Mouse (Mus musculus): ENCODE results near the gene Kctd18. TPM values are rescaled to one million over a fixed set of nuclear protein-coding genes. Genes with fewer than 3 reads are reported as not detected.
"Not testable (repeated sequence)": the region's sequence is repeated elsewhere in the genome, so short reads cannot be mapped to it uniquely, and the experiment has no call there.

The Kctd18 gene
- 1 to 10 TPM; 4.0 to 4.4 TPM for total RNA-seq (2021)
- long read RNA-seq, experiment 1, full-length matches to known transcripts = 3 of 7 reads
- long read RNA-seq, experiment 1, partial matches to known transcripts = 0 of 7 reads
- long read RNA-seq, experiment 1, other reads (novel, unspliced or antisense) = 4 of 7 reads
- long read RNA-seq, experiment 2, partial matches to known transcripts = 0 of 6 reads
- long read RNA-seq, experiment 2, other reads (novel, unspliced or antisense) = 3 of 6 reads

DNA sequence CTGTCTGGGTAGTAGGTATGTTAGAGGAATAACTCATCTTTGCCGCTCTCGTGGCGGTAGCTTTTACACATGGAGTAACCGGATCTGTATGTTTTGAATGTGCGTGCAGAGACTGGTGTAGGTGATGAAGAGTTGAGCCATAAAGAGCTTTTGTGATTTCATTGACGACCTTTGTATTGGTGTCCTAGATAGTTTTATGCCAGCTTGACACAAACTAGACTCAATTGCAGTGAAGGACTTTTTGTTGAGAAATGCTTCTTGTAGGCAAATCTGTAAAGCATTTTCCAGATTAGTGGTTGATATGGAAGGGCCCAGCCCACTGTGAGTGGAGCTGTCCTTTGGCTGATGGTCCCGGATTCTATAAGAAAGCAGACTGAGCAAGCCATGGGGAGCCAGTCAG lies at the start of gene Kctd18:
Kctd18 (minus strand) TSS at position 101 of the 400 bp plus-strand sequence.
- DNase-seq = no peak

DNA sequence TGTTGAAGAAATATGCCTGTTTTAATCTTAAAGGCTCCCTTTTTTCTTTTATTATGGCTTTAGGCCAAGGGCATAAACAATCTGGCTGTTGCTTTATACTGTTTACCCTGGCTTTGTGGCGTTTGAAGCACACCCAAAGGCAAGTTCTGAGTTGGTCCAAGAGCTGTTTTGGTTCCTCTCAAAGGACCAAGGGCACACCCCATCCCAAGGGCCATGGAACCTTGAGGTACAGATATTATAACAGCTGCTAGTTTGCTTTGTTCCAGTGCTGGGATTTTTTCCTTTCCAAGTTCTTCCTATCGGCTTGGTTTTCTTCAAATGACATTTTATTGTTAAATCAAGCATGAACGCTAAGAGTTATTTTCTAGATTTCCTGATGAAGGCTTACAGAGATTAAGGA lies 46.9 kb upstream of the Kctd18 start:
- DNase-seq = no peak

DNA sequence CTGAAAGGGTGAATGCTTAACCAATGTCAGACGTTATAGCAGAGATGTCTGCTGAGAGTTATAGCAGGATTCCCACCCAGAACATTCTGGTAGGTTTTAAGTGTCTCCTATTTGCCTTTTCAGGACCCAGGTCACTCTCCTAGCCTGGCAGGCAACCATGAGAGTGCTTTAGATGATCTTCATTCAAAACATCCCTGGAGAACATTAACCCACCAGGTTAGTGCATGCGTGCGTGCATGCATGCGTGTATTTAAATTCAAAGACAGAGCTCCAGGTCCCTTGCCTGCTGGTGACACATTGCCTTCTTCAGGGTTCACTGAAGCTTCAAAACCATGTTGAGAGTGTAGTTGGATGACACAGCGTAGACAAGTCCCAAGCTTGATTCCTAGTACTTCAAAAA lies 46.4 kb upstream of the Kctd18 start:
- DNase-seq = no peak

DNA sequence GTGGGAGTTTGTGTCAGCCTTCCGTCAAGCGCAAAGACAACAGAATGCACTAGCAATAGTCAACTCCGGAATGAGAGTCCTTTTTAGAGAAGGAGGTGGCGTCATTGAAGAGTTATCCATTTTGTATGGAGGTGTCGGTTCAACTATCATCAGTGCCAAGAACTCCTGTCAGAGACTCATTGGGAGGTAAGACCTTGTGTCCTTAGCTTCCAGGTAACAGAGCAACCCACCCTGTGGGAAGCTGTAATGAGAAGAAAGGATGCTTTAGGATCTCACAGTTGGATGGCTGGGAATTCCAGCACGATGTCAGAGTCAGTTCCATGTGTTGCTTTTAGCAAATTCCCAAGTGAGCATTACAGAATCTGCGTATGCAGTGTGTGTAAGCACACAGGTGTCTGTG lies 43.4 kb upstream of the Kctd18 start:
- no peak for DNase-seq

DNA sequence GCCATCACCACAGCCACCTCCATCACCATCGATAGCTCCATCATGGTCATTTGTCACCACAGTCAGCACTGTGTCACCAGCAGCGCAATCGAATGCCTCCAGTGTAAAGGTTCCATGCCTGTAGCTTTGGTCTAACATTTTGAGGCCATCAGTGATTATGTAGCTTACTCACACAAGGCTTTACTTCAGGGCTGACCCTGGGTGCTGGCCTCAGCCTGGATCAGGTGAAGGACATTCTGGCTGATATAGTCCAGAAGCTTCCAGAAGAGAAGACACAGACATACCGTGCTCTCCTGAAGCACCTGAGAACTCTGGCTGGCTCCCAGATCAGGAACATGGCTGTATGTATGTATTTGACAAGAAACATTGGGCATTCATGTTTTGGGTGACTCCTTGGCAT lies 40.1 kb upstream of the Kctd18 start:
- DNase-seq = no peak

DNA sequence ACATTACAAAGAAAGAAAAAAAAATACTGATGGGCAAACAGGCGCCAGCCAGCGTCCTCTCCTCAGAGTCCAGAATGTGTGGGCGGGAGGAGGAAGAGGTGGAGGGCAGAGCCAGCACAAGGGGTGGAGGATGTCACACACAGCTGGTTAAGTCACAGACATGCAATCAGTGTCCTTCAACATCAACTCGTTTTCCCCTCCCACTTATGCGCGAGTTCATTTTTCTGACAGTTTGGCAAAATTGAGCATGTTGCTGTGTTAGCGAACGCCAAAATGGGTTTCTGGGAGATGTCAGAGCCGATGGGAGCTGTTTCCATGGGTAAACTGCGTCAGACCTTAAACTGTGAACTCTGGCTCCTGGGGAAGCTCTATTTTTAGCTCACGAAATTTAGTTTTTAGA lies 38.2 kb upstream of the Kctd18 start:
- DNase-seq = no peak

DNA sequence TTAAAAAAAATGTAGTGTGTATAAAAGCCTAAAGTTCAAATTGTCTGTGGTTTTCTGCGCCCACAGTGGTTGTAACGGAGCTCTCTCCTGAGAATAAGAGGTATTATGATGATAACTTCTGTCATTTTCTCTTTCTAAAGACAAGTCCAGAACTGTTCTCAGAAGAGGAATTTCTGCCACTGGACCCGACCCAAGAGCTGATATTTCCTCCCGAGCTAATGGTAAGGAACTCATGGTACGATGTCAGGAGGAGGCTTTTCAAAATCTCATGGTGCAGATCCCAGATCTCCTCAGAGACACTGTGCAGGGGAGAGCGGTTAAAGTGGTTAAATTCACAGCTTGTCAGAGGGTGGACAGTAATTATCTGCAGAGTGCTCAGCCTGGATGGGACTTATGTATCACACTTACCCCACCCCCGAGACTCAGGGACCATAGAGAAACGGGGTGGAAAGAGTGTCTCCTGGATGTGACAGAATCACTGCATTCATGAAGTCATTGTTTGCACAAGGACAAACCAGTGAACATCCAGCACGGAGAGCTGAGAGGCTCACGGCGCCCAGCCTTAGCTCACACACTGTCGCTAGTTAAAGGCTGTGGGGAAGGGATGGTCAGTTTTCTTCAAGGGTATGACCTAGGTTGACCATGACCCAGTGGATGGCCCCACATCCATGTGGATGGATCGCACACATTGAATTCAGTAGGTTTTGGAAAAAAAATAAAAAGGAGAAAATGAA lies 37.5 kb upstream of the Kctd18 start:
- DNase-seq = no peak

DNA sequence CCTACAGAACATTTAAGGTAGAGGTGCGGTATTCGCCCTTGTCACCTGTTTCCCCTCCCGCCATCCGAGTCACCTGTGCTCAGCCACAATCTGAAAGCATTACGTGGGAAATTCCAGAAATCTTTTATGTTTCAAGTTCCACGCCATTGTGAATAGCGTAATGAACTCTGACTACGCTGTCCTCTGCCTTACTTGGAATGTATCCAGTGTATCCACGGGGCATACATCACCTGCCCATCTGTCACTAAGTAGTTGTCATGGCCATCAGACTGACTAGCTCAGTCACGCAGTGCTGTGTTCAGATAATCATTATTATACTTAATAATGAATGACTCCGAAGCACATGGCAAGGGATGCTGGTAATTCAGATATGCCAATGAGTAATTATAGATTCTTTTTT lies 36.8 kb upstream of the Kctd18 start:
- DNase-seq = no peak

DNA sequence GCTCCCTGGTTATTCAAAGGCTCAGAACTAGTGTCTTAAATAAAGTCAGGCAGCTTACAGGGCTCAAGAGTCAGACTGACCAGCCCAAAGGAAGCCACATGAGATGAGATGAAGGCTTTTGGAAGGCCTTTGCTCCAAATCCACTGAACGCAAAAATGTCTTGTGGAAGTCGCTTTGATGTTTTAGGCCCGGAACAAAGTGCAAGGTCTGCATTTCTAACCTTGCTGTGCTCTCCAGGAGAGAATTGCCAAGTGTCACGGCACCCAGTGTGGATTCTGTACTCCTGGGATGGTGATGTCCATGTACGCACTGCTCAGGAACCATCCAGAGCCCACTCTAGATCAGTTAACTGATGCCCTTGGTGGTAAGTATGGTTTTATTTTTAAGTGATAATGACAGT lies 30.4 kb upstream of the Kctd18 start:
- no peak for DNase-seq

DNA sequence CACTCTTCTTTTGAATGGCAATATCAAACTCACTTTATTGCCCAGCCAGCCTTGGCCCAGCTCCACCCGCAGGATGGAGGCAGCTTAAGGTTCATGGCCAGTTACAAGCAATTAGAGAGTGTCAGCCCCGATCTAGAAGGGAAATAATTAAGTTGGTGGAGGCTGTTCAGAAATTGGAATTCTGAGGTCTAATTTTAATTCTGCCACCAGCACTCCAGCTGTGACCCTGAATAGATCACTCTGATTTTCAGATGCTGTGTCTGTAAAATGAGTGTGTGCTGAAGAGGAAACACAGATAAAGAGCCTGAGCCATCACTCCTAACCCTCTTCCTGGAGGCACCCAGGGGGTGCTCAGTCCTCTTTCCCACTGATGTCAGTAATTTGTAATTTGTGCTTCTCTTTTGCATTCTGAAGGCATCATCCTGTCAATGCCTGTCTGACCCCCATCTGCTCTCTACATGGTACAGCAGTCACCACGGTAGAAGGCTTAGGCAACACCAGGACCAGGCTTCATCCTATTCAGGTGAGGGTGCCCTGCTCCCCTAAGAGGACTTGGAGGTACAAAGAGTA lies 28.1 kb upstream of the Kctd18 start:
- DNase-seq = no peak

DNA sequence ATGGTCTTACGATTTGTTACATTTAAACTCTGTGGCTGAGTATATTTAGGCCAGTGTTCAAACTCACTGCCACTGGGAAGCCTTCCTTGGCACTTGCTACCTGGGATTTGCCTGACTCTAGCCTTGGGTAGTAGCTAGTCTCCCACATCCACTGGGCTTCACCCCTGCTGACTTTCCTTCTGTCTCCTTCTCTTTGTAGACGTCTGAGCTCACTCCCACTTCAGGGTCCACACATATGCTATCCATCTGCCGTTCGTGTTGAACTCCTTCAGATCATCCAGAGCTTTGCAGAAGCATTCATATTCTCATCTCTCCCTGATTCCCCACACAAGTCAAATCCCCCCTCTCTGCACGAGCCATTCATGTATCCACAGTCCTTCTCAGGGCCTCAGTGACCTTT lies 26.8 kb upstream of the Kctd18 start:
- DNase-seq = no peak

DNA sequence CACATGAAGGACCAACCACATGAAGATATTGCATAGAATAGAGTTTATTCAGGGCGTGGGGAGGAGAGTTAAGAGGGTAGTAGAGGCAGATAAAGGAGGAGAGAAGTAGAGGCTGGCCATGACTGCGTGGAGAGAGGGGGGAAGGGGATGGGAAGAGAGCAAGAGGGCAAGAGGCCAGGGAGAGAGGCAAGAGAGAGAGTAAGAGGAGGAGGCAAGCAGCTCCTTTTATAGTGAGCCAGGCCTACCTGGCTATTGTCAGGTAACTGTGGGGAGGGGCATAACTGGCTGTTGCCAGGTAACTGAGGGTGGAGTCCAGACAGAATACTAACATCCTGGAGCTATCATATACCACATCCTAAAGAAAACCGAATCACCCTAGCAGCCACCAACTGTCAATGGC lies 26.3 kb upstream of the Kctd18 start:
- DNase-seq = no peak

DNA sequence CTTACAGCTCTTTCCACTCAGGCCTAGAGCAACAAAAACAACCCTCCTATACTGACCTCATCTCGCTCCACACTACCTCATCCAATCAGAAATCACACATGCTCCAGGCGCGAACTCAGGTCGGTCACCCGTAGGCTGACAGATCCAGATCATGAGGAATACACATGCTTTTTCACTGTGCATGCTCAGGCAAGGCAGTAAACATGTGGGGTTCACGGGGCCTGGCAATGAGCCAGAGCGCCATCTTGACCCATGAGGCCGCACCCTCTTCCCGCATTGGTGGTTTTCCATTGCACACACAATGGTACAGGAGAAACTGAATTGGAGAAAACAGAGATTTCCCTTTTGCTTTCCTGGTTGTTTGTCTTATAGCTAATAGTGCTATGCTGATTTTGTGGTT lies 18.6 kb upstream of the Kctd18 start:
- not testable (repeated sequence) for DNase-seq

DNA sequence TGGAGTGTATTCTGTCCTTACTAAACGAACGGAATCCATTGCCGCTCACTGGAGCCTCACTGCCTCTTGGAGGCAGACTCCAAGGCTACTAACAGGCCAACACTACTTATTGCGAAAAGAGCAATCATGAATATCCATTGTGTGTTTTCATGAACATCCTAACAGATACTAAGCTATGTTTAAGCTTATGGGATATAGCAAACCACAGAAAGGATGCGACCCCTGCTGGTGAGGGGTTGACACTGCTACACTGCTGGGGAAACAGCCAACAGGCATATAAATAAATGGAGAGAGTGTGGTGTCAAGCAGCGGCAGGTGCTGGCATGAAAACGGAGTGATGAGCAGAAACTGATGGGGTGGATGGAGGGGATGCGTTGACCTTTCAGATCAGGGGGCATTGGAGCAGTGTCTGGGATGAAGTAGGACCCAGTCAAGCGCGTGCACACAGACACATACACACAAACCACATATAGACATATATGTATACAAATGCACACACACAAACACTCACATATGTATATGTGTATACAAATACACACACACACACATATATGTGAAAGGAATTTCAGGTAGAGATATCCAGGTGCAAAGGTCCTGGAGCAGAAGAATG lies 12.5 kb upstream of the Kctd18 start:
- peak; percentile 35 for DNase-seq

DNA sequence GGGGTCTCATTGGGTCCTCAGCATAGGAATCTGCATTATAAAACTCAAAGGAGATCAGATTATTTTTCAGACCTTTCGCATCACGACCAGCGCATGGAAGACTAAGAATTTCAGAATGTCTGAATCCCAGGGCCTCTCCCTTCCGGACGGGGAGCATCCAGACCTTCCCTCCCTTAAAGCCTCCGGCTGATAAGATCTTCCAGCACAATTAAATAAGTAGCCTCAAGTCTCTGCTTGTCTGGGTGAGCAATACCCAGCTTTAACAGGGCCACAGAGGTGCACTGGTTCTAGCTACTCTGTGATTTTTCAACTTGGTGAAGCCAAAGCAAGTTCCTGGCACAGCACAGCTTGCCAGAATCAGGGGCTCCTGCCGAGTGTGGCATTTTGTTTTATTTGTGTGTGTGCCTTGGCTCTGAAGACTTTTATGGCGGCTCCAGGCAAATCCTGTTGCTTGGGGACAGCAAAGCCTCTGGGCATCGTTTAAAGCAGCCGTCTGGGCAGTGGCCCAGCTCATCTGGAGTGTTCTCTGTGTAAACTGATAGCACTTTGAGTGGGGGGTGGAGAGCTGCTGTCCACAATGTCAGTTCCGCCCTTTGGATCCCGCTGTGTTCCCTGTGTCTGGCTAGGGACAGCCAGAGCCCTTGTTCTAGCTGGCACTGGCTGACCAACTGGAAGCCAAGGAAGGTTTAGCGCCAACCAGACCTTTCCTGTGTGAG lies 11.6 kb upstream of the Kctd18 start:
- peak; percentile 89 for DNase-seq

DNA sequence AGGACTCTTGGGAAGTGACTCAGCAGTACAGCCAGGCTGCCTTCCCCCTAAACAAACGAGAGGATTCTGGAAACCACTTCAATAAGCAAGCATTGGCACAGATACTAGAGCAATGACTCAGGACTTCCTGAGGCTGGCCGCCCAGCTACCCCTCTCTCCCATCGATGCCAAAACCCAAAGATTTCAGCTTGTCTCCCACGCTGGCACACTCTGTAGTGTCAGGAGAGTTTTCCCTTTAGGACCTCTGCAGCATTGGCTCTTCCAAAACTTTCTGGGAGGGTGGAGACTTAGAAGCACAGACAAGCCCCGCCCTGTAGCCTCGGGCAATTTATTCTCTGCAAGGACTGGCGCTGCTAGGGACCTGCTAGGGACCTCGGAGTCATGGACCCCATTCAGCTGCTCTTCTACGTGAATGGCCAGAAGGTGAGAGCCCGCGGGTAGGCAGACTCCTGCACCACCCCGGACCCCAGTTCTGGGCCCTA lies 10.9 kb upstream of the Kctd18 start, which contains the start of gene Aox1:
Aox1 (plus strand) TSS at position 296 of the 482 bp plus-strand sequence.
- DNase-seq = peak; percentile 78

DNA sequence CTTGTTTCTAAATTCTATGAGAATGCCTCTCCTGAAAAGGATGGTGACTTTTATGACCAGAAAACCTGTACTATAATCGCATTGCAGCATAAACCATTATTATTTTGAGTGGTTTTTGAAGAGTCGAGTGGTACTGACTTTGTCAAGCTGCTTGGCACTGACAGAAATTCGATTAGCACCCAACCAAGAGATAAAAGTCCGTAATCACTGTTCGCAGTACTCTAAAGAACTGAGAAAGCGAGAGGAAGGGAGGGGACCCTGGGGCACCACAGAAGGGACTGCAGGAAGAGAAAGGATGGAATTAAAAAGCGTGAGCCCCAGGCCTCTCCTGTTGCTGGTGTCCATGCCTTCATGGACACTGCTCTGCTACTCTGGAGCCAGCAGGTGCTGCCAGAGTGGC lies 9.0 kb upstream of the Kctd18 start:
- no peak for DNase-seq

DNA sequence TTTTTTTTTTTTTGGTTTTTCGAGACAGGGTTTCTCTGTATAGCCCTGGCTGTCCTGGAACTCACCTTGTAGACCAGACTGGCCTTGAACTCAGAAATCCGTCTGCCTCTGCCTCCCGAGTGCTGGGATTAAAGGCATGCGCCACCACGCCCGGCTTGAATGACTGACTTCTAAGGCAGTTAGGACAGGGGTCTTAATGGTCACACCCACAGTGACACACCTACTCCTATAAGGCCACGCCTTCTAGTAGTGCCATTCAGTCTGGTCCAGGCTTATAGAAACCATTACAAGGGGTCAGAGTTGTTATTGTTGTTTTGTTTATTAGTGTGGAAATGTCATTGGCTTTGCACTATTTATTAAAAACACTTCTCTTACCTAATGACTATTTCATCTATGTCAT lies 12.4 kb downstream of the Kctd18 start:
- DNase-seq = not testable (repeated sequence)

DNA sequence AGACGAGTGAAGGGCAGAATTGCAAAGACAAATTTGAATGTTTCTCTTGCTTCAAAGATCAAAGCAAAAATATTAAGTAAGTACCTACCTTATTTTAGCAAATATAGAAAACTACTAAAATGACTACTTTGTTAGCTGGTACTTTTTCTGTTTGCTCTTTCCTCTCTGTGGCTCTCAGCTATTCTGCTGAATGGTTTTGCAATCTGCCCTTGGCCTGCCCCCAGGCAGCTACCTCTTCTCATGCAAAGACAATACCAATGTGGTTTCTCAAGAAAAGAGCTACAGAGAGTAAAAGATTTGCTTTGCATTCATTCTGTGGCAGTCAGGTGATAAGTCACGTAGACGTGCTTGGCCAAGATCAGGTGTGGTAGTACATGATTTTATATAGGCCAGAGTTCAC lies 20.6 kb downstream of the Kctd18 start:
- DNase-seq = no peak

DNA sequence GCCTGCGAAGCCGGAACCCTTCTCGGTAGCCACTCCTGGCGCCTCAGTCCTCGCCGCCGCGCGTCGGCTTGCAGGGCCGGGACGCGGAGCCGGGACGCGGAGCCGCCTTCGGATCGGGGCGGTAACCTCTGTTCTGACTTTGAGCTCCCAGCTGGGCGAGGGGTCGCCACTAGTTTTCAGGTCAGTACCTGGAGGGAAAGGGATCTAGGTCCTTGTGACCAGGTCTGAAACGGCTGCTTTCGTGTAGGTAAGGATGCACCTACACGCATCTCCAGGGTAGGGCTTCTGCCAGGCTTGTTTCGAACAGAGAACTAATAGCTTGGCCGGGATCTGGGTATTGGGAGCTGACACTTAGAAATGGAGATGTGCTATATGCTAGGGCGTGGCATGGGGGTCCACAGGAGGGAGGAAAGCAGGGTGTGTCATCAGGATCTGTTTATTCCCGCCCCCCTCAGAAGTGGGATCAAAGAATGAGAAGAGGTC lies 22.6 kb downstream of the Kctd18 start:
- no peak for DNase-seq

DNA sequence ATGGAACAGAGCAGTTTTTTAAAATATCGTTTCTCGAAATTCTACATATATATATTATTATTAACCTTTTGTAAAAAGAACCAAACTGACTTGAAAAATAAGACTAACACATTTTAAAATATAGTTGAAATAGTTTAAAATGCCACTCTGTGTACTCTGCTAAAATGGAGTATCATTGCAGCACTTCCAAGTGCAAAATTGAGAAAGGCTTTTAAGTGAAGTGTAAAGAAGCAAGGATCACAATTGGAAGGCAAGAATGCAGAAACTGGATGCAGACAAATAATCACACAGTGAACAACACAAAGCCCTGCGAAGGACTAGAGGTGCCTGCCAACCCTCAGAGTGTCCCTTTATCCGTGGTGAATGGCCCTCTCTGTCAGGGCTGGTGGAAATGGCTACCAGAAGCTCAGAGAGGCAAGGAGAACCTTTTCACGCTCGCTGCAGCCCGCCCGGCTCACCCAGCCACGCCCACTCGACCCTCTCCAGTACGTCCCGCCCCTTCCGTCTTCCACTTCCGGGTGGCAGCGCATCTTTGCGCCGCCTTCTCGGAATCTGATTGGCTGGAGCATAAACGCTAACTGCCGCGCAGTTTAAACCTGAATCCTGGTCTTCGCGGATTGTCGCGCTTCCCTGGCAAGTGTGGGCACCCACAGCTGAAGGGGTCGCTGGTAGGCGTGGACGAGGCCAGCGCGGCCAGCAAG lies 23.2 kb downstream of the Kctd18 start, which contains the start of gene Sgo2a:
Sgo2a (plus strand) TSS at position 540 of the 701 bp plus-strand sequence.
- DNase-seq = peak; percentile 87
